Mouse (Mus musculus) heart, postnatal 14 days (tissue): Measurements from ENCODE around the gene 2410131K14Rik. TPM values are rescaled to one million over a fixed set of nuclear protein-coding genes. Genes with fewer than 3 reads are reported as not detected.

Experiments used
- DNase-seq, 2 experiments: peaks; one replicate each; pipeline ENCODE4 v3.0.0; 2021 to 2022
- intact Hi-C: fragments of 180-260 bp; cut with DNase I; formaldehyde crosslinking; loops from one replicate; pipeline ENCODE4 v1.15.1; 2025
- total RNA-seq, 2 experiments: library from RNA; stranded (reverse); gene quantifications; 2 replicates each; pipeline ENCODE4 v1.2.3; 2021

The 2410131K14Rik gene
- total RNA-seq, 2 experiments from 2014 or later, result 9.2 to 9.3 TPM

DNA sequence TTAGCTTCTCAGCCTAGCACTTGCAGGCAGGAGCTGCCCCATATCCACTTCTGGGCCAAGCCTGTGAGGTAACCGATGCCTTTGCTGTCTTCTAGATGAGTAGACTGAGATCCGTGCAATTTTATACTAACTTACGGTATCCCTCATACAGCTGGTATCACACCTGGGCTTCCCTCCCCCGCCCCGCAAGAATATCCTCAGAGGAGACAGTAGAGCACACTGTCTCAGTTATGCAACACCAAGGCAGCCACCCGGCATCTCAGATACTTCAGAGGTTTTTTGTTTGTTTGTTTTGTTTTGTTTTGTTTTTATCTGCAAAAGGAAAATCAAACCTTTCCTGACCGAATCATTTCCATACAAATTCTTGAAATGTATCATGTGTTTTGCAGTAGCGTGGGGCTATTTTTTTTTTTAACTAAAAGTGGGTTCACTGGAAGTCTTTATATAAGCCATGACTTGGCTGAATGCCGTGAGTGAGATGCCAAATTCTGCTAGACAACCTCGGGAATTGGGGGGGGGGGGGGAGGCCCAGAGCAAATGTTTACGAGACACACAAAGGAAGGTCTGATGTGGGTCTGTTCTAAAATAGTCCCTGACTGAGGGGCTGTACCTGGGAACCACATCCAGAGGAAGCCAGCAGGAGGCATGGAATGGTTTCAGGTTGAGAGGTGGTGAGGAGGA is 54.8 kb downstream of the 2410131K14Rik start:
- no peak for DNase-seq

DNA sequence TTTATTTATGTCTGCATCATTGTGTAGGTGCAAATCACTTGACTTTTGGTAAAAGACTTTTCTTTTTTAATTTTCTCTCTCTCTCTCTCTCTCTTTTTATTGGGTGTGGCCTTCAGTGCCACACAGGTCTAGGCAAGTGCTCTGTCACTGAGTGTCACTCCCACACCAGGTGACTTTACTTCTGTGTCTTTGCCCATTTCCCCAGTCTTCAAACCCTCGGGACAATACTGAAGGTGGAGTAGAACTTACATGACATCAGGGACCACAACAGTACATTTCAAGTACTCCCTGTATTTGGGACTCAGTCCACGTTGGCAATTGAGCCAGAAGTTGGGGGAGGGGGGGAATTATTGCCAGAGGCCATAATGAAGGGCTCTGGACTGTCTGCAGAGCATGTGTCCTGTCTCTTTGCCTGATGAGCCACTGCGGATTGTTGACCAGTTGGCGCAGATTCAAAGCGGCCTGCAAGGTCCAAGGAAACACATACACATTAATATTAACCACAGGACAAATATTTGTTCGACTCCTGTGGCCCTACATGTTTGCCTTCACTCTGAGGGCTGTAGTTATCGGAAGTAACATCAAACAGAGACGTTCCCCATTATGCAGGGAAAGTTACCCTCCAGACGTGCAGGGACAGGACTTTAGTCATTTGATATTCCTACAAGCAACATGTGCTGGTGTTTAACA is 57.6 kb downstream of the 2410131K14Rik start:
- DNase-seq, result no peak
- intact Hi-C loops, result no loop called here

More for the DNA sequence above, 54.8 kb downstream of the 2410131K14Rik start:
- intact Hi-C loops, result no loop called here

DNA sequence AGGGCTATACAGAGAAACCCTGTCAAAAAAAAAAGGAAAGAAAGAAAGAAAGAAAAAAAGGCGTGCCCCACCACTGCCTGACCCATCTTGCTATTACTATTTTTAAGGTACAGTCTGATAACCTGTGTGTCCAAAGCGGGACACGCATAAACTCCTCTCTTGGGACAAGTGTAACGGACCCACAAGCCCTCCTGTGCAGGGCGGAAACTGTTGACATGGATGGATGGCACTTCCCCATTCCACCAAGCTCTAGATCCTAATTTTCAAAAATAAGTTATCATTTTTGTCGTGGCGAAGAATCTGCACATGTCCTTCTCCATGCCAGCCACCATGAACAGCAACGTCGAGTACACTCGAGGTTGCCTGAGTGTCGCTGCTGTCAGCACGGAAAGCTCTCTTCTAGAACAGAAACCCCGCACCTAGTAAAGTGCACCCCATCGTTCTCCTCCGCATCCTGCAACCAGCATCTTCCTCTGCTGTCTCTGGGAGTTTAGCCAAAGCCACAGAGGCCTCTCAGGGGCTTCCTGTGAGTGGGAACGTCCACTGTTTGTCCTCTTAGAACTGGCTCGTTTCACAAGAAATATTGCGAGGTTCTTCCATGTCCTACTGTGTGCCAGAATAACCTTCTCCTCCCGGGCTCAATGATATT is 60.1 kb downstream of the 2410131K14Rik start:
- intact Hi-C loops, result no loop called here
- no peak for DNase-seq

DNA sequence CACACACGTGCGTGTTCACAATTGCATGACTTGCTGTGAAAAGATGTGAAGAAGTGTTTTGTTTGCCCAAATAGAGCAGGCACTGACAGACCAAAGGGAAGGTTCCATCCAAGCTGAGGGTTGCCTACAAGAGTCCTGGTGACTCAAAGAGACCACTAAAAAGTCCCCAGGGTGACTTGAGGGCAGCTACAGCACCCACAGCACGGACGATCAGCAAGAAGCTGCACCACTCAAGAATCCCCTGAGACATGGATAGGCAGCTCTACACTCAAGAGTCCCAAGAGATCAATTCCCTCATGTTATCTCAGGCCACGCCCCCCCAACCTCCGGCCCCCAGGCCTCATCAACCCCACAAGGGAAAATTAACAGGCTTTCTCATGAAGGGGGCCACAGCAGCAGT is 65.4 kb downstream of the 2410131K14Rik start:
- intact Hi-C loops, result no loop called here
- DNase-seq, result no peak

DNA sequence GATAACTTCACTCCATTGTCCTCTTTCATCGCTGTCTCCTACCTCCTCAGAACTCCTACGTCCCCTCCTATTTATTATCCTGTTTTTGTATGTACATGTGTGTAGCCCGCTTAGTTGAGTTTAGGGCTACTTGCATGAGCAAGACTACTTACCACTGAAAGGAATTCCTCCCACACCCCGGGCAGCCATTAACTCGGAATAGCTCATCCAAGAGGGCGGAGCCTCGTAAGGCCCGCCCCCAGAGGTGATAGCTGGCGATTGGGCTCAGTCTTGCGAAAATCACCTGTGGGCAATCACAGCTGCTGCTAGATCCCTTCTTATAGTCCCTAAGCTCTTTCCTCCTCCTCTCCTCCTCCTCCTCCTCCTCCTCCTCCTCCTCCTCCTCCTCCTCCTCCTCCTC is 66.2 kb downstream of the 2410131K14Rik start:
- DNase-seq, result no peak
- intact Hi-C loops, result no loop called here

DNA sequence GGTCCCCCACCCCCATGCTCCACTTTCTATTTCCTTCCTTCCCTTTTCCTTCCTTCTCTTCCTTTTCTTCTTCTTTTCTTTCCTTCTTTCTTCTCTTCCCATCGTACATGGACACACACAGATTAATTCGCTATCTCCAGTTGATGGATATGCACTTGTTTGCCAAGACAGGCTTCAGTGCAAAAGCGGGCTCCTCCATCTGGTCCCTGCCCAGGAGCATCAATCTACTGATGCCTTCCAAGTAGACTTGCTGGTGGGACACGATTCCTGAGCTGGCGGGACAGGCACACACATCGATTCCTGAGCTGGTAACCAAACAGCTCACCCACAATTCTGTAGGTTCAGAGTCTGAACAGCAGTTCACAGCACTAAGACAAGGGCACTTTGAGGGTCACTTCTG is 68.7 kb downstream of the 2410131K14Rik start:
- intact Hi-C loops, result no loop called here
- DNase-seq, result no peak

Other genes starting within 250 kb of the 2410131K14Rik start
- 100 to 1,000 TPM; 164 to 168 TPM for gene Tesc, start 217.5 kb upstream of the 2410131K14Rik start, total RNA-seq
- 10 to 100 TPM; 43.3 to 43.6 TPM for gene Fbxw8, start 89.8 kb upstream of the 2410131K14Rik start, total RNA-seq
- gene Hrk, start 80.6 kb upstream of the 2410131K14Rik start, total RNA-seq, result 1 to 10 TPM in 1 of 2 experiments, under 1 TPM in 1; 0.76 to 1.2 TPM
- gene Rnft2, start 111 bp upstream of the 2410131K14Rik start, total RNA-seq, result 1 to 10 TPM; 1.0 to 1.8 TPM